Mouse (Mus musculus): ENCODE measurements at regions not wholly inside any gene's neighbourhood (a gene's known extent, or its start where the extent isn't known, plus 50 kb on each side); places are given as distances from the start of the nearest gene placed in this dataset.
"Not testable (repeated sequence)": the region's sequence is repeated elsewhere in the genome, so short reads cannot be mapped to it uniquely, and the experiment has no call there.

DNA sequence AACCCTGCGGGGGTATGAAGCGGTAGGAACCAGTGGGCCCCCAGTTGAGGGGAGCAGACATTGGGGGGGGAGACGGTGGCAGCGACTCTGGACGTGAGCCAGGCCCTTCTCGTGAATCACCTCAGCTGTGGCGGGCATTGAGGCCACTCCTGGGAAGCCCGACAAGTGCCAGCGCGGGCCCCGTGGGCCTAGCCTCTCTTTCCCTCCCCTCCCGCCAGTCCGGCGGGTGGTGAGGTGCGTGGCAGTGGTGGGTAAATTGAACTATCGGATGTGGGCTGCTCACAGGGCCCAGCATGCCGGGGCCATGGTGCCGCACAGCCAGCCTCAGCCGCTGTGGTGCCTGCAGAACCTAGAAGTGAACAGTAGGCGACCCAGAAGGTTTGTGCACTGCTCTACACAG is 633.7 kb downstream of the Nebl start:
- no peak; the same call in 1 of the 2 replicates for ATAC-seq (ENCODE audit: low FRiP score, low TSS enrichment)
- H3K4me1 ChIP-seq (ENCODE audit: insufficient read depth, low read length), result no peaks in the 10 kb centered on the region
- no peak overlapping the region for H3K27ac ChIP-seq (ENCODE audit: low read length)
- peaks cover 18% of the 10 kb centered on the region for H3K9me3 ChIP-seq (ENCODE audit: low read length)
- no peak overlapping the region for H3K4me3 ChIP-seq (ENCODE audit: low read length)
- no peak overlapping the region for H3K4me2 ChIP-seq (replicated peaks; ENCODE audit: low read depth, low read length)
- H3K27me3 ChIP-seq (ENCODE audit: insufficient read depth, low read length), result no peaks in the 10 kb centered on the region
- WGBS, result 69% methylated on average over 17 of the region's 20 CpGs
- no peaks in the 10 kb centered on the region for H3K36me3 ChIP-seq (ENCODE audit: insufficient read depth, low read length)
- H3K9ac ChIP-seq (replicated peaks; ENCODE audit: low read length), result no peak overlapping the region

DNA sequence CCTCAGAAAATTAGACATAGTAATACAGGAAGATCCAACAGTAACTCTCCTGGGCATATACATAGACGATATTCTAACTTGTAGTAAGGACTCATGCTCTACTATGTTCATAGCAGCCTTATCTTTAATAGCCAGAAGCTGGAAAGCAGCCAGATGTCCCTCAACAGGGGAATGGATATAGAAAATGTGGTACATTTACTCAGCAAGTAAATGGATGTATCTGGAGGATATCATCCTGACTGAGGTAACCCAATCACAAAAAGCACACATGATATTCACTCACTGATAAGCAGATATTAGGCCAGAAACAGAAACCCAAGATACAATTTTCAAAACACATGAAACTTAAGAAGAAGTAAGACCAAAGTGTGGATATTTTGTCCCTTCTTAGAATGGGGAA is 639.8 kb downstream of the Nebl start:
- no peaks in the 10 kb centered on the region for H3K9me3 ChIP-seq (ENCODE audit: low read length)
- H3K9ac ChIP-seq (replicated peaks; ENCODE audit: low read length), result no peak overlapping the region
- H3K4me3 ChIP-seq (ENCODE audit: low read length), result no peak overlapping the region
- no peak overlapping the region for H3K27ac ChIP-seq (ENCODE audit: low read length)
- 71% methylated on average over 1 of the region's 1 CpGs for WGBS
- H3K4me1 ChIP-seq (ENCODE audit: insufficient read depth, low read length), result no peaks in the 10 kb centered on the region
- no peak for ATAC-seq (ENCODE audit: low FRiP score, low TSS enrichment)
- H3K4me2 ChIP-seq (replicated peaks; ENCODE audit: low read depth, low read length), result no peak overlapping the region
- no peaks in the 10 kb centered on the region for H3K36me3 ChIP-seq (ENCODE audit: insufficient read depth, low read length)
- no peaks in the 10 kb centered on the region for H3K27me3 ChIP-seq (ENCODE audit: insufficient read depth, low read length)

DNA sequence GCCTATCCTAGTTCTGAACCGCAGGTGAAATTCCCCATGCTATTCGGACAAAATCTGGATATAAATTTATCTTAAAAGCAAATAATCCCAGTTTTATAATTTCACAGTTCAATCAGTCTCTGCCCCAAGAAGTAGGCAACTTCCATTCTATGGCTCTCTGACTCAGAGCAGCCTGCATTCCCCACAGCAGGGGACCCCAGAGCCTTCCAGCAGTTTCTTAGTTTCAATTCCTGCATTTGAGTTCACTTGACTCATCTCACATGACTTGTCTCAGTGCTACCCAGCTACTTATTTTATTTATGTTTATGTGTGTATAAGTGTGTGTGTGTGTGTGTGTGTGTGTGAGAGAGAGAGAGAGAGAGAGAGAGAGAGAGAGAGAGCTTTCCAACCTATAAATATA is 650.0 kb downstream of the Nebl start:
- no peak overlapping the region for H3K9ac ChIP-seq (replicated peaks; ENCODE audit: low read length)
- ATAC-seq (ENCODE audit: low FRiP score, low TSS enrichment), result no peak
- no peak overlapping the region for H3K4me2 ChIP-seq (replicated peaks; ENCODE audit: low read depth, low read length)
- 95% methylated on average over 2 of the region's 2 CpGs for WGBS
- no peaks in the 10 kb centered on the region for H3K4me1 ChIP-seq (ENCODE audit: insufficient read depth, low read length)
- no peaks in the 10 kb centered on the region for H3K27me3 ChIP-seq (ENCODE audit: insufficient read depth, low read length)
- H3K36me3 ChIP-seq (ENCODE audit: insufficient read depth, low read length), result no peaks in the 10 kb centered on the region
- H3K4me3 ChIP-seq (ENCODE audit: low read length), result no peak overlapping the region
- peaks cover 3% of the 10 kb centered on the region; the same call in 1 of the 2 replicates for H3K9me3 ChIP-seq (ENCODE audit: low read length)
- no peak overlapping the region for H3K27ac ChIP-seq (ENCODE audit: low read length)

DNA sequence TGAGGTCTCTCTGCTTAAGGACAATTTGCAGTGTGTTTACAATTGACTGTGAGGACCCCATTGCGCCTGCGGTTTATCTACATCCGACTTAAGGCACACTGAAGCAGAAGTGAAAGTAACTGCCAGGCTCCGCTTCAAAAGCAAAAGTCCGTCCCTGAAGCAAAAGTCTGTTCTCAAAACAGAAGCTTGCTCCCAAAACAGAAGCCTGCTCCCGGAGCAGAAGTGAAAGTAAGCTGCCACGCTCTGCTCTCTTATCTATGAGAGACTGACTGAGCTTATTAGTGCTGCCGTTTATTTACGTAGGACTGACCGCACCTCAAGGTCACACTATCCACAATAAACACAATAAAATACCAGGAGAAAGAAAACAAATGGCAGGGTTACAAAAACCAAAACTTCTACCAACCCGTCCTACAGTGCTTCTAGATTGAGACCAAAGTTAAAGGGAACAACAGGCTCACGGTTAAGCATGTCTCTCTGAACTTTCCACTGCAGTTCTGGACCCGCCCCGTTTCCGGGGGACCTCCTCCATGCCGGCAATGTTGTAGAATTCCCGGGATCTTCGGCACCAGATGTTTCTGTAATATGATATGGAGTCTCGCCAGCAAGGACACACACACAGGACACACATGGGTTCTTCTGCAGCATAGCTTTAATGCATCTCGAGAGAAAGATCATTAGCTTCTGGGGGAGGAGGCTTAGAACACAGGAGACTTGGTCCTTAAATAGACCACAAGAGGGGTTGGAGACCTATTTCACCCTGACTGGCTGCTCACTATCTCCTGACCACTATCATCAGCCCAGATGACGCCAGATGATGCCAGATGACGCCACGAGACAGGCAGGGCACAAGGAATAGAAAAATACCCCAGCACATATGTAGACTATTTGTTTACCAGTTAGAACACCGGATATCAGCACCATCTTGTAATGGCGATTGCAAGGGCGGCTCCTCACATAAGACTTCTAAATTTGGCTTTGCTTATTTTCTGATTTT is 665.8 kb downstream of the Nebl start:
- H3K4me2 ChIP-seq (replicated peaks; ENCODE audit: low read depth, low read length); H3K27ac ChIP-seq (ENCODE audit: low read length); ATAC-seq (ENCODE audit: low FRiP score, low TSS enrichment); H3K4me1 ChIP-seq (ENCODE audit: insufficient read depth, low read length); H3K9ac ChIP-seq (replicated peaks; ENCODE audit: low read length); H3K27me3 ChIP-seq (ENCODE audit: insufficient read depth, low read length); H3K9me3 ChIP-seq (ENCODE audit: low read length); H3K36me3 ChIP-seq (ENCODE audit: insufficient read depth, low read length); H3K4me3 ChIP-seq (ENCODE audit: low read length): not testable (repeated sequence)
- 85% methylated on average over 26 of the region's 26 CpGs for WGBS
